Mouse (Mus musculus): ENCODE data around the gene Il1rap. TPM values are rescaled to one million over a fixed set of nuclear protein-coding genes. Genes with fewer than 3 reads are reported as not detected.

Gene Il1rap
- total RNA-seq, 2 experiments from 2014 or later: 4.8 to 4.9 TPM

DNA sequence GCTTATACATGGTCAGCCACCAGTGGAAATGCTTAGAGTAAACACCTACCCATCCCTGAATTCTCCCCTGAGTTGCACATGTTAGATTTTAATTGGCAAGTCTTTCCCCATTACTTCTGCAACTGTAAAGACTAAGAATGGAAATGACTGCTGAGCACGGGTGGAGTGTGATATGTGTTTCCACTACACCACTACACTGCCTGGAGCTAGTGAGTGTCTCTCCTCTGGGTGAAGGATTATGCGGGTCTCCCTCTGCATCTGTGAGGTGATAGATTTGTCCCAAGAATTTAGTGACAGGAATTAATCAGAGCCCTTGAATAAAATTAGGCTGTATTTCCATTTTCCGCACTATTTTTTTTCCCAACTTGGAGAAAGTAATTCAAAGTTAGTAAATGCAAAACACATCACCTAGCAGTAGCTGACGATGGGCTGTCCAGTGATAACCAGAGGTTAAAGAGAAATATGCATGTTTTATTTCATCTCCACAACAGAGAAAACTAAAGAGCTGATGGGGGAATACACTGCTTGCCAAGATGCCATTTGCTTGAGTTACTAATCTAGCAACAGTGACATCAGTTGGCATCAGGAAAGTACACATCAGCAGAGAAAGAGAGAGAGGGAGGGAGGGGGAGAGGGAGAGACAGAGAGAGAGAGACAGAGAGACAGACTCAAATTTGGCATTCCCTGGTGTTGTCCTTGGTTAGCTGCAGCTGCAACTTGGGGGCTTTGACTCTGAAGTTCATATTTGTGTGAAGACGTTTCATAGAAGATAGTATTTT, 132.2 kb downstream of the Il1rap start:
- no peak for DNase-seq
- intact Hi-C loops (cut with DNase I): no loop called here

DNA sequence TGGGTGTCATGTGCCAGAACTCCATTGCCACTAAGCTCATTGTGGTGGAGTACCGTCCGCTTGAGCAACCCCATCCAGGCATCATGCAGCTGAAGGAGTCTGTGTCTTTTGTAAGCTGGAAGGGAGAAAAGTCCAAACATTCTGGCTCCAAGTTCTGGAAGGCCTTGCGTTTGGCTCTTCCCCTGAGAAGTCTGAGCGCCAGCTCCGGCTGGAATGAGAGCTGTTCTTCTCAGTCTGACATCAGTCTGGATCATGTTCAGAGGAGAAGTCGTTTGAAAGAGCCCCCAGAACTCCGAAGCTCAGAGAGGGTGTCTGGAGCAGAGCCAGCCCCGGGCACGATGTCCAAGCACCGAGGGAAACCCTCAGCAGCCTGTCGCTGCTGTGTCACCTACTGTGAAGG, 141.0 kb downstream of the Il1rap start:
- intact Hi-C loops (cut with DNase I): no loop called here
- DNase-seq: peak; percentile 22 to 25

DNA sequence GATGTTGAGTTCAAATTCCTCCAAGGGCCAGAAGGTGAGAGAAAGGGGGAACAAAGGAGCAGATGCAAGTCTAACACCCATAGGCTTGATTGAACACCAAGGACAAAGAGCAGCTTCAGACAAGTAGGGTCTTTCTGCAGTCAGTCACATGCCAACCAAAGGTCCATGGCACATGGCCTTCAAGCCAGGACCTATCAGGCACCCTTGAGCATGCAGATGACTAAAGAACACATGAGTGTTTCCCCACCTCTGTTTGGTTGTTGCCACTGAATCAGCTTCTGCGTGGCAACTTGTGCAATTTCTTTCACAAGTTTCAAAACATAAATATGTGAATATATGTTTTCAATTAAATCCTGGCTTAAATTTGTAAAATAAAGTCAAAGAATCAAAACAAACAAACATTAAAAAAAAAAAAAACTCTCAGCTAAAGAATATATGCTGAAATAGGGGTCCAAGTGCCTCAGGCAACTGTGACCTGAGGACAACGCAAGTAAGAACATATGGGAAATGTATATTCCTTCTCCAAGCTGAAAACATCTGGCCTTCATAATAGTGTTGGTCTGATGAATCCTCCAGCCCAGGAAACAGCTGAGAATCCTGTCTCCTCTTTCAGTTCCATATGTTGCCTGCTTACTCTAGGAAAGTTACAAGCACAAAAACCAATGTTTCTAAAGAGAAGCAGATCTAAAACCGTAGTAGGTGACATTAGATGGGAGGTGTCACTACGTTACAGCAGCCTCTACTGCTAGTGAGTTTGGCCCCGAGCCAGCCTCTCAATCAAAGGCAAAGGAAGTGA, 142.6 kb downstream of the Il1rap start:
- no peak for DNase-seq
- intact Hi-C loops (cut with DNase I): no loop called here

DNA sequence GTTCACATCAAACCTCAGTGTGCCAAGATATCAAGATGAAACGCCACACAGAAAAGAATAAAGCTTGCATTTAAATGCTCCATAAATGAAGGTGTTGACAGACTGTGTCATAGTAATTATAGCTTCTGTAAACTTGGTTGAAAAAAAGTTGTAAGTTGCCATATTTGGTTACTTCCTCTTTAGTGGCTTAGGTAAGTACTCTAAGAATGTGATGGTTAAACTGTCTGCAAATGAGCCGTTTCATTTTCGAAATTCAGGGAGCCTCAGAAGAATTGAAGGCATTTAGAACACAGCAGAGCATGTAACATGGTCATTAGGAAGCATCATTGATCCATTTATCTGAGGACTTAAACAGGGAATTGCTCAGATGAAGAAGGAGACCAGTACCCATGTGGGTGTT, 146.6 kb downstream of the Il1rap start:
- intact Hi-C loops (cut with DNase I): no loop called here
- DNase-seq: no peak

DNA sequence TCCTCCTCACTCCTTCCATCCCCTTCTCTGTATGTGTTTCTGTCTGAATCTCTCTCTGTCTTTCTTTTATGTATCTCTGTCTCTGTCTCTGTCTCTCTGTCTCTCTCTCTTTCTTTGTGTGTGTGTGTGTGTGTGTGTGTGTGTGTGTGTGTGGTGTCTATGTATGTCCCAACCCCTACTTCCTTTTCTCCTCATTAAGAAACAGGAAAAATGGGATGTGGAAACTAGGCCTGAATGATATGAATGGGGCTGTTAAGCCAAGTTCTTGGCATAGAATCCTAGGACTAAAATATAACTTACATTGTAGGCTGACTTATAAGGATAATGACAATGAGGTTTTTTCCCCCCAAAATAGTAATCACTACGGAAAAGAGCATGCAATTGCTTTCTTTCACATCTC, 149.4 kb downstream of the Il1rap start:
- intact Hi-C loops (cut with DNase I): no loop called here
- no peak for DNase-seq

DNA sequence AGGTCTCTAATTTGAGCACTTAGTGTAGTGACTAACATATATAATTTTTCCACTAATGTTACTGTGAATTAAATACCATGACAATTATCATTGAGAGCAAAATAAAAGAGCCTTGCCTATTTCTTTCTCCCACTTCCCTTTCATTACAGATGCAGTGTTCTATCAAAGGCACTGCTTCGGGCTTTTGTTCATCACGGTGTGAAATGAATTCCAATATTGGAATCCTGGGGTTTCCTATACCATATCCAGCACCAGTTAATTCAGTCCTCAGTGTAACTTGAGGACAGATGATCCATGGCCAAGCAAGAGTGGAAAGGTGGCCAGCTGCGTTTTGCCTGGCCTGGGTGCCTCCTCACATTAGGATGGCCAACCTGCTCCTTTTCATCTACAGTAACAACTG, 151.1 kb downstream of the Il1rap start:
- intact Hi-C loops (cut with DNase I): no loop called here

DNA sequence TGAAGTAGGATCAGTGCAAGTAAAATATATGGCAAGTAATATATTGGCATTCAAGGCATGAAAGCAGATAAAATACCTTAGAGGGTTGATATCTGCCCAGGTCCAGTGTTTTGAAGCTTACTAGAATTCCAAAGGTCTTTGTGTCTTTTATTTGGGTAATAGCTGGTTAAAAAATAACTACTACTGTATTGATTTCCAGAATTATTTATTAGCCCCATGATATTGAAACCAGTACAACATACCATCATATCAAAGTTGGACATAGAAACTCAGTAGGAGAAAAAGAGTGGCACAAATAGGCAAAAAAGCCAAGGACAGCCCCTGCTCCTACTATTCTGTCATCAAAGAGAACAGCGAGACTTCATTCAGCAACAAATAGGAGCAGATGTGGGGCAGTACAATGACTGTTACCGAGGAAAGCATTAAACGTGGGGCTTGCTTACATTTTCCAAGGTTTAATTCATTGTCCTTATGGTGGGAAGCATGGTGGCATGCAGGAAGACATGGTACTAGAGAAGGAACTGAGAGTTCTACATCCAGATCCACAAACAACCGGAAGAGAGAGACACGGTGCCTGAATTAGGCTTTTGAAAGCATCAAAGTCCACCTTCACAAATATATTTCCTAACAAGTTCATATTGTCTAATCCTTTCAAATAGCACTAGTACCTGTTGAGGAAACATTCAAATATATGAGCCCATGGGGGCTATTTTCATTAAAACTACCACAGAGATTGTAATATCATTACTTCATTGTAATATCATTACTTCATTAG, 174.1 kb downstream of the Il1rap start:
- no peak for DNase-seq
- intact Hi-C loops (cut with DNase I): no loop called here

More for the DNA sequence above, 151.1 kb downstream of the Il1rap start:
- DNase-seq: no peak

DNA sequence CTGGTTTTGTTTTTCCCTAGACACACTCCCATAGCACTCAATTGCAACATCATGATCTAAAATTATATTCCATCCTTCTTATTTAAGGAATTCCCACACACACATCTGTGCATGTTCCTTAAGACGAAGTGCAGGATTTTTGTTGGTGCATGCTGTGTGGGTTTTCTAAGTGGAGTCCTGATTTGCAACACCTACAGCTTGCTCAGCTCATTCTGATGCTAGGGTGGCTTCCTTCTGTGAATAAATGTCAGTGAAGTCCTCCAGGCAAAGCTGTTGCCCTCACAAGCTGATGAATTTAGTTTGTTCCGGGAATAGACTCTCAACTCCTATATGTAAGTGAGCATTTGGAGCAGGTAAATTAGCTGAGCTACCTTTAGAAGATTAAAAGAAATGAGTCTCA, 194.5 kb downstream of the Il1rap start:
- intact Hi-C loops (cut with DNase I): loop anchor here (10.0 kb wide), 1 partner anchor 191 kb away; the partner anchor contains the start of gene Il1rap
- DNase-seq: no peak

DNA sequence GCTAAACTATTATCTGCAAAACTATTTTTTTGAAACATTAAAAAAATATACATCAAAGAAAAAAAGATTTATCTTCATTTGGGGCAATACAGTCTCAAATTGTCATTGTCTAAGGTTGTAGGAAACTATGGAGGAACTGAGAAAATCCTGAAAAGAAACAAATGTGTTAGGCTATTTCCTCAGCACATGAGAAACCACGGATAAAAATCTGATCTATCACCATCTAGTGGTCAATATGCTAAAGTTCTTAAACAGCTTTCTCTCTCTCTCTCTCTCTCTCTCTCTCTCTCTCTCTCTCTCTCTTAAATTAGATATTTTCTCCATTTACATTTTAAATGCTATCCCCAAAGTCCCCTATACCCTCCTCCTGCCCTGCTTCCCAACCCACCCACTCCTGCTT, 195.6 kb downstream of the Il1rap start:
- no peak for DNase-seq
- intact Hi-C loops (cut with DNase I): loop anchor here (10.0 kb wide), 1 partner anchor 192 kb away; the partner anchor contains the start of gene Il1rap

Other genes starting within 250 kb of the Il1rap start
- 1 to 10 TPM in 1 of 2 experiments, under 1 TPM in 1; 0.85 to 1.0 TPM for gene Cldn1, start 209.9 kb upstream of the Il1rap start, total RNA-seq (2021)
- not detected for gene Cldn16, start 118.6 kb upstream of the Il1rap start, total RNA-seq (2021)
- not detected for gene Tmem207, start 54.9 kb upstream of the Il1rap start, total RNA-seq (2021)

All from heart, postnatal 14 days (tissue).